13 mouse cellular contexts compared by ENCODE assay signal in genomic region chr5:20056074-20056842, GRCm38 (mm10).
A peak's percentile ranks its signal among the peaks of the same experiment; 100 is the strongest.
DNase-seq lines count a peak whose midpoint lies in the region; ATAC-seq lines count a peak whose summit lies in the region.
"Had no signal": no experiment of that assay in that cellular context is flagged by ENCODE, and none has a peak within 500 bp of the region (broad histone marks: within the 10 kb centered on the region; RNA-seq: fewer than 3 reads in every experiment).

No protein-coding gene starts in this region.

- no peaks in the 10 kb centered on the region for H3K9me3 ChIP-seq in kidney, embryonic 15.5 days (replicated peaks)
- no peaks in the 10 kb centered on the region for H3K9me3 ChIP-seq in embryonic facial prominence, embryonic 13.5 days
- no peaks in the 10 kb centered on the region for H3K9me3 ChIP-seq in limb, embryonic 10.5 days (replicated peaks)
- H3K9me3 ChIP-seq: hindbrain, embryonic 15.5 days had no signal

- H3K27me3 ChIP-seq in kidney, embryonic 15.5 days: no peaks in the 10 kb centered on the region
- no peaks in the 10 kb centered on the region for H3K27me3 ChIP-seq in embryonic facial prominence, embryonic 13.5 days
- H3K27me3 ChIP-seq in limb, embryonic 10.5 days (ENCODE audit: low read depth, poor library complexity, severe bottlenecking): no peaks in the 10 kb centered on the region
- H3K27me3 ChIP-seq: hindbrain, embryonic 15.5 days had no signal

- ATAC-seq in kidney, embryonic 15.5 days (replicated peaks; ENCODE audit: low FRiP score): peak; percentile 86
- ATAC-seq in embryonic facial prominence, embryonic 13.5 days (ENCODE audit: insufficient number of reproducible peaks, insufficient read depth, low FRiP score, low TSS enrichment, low read depth): peak; percentile 70

- H3K4me3 ChIP-seq in kidney, embryonic 15.5 days (replicated peaks): no peak overlapping the region
- no peak overlapping the region for H3K4me3 ChIP-seq in embryonic facial prominence, embryonic 13.5 days
- no peak overlapping the region for H3K4me3 ChIP-seq in limb, embryonic 10.5 days
- H3K4me3 ChIP-seq: hindbrain, embryonic 15.5 days had no signal

- H3K9ac ChIP-seq in kidney, embryonic 15.5 days: no peak overlapping the region
- no peak overlapping the region for H3K9ac ChIP-seq in embryonic facial prominence, embryonic 13.5 days
- H3K9ac ChIP-seq: hindbrain, embryonic 15.5 days had no signal

- H3K36me3 ChIP-seq in kidney, embryonic 15.5 days: no peaks in the 10 kb centered on the region
- H3K36me3 ChIP-seq in embryonic facial prominence, embryonic 13.5 days: no peaks in the 10 kb centered on the region
- H3K36me3 ChIP-seq in limb, embryonic 10.5 days: no peaks in the 10 kb centered on the region
- H3K36me3 ChIP-seq: hindbrain, embryonic 15.5 days had no signal

- H3K4me1 ChIP-seq in kidney, embryonic 15.5 days: peaks cover 4% of the 10 kb centered on the region; the same call in 1 of the 2 replicates
- peaks cover 7% of the 10 kb centered on the region; the same call in 1 of the 2 replicates for H3K4me1 ChIP-seq in embryonic facial prominence, embryonic 13.5 days
- peaks cover 12% of the 10 kb centered on the region for H3K4me1 ChIP-seq in limb, embryonic 10.5 days
- H3K4me1 ChIP-seq: hindbrain, embryonic 15.5 days had no signal

- 0 out of 2 replicates have a peak overlapping the region, but pooled peaks have one; percentile 22 for H3K27ac ChIP-seq in kidney, embryonic 15.5 days
- no peak overlapping the region; the same call in 1 of the 2 replicates for H3K27ac ChIP-seq in embryonic facial prominence, embryonic 13.5 days
- no peak overlapping the region for H3K27ac ChIP-seq in limb, embryonic 10.5 days
- H3K27ac ChIP-seq: hindbrain, embryonic 15.5 days had no signal

- DNase-seq in kidney, adult 18-20 months: no peak
- peak; percentile 66 for DNase-seq in embryo, embryonic 10 days (ENCODE audit: low spot score)
- DNase-seq in limb, embryonic 10.5 days (ENCODE audit: low spot score): peak; percentile 41
- no peak for DNase-seq in adrenal gland, postnatal 10 days
- DNase-seq in frontal cortex, postnatal 14 days (ENCODE audit: low spot score in 2 of 2): no peak
- no peak for DNase-seq in right cerebral cortex, postnatal 25 days
- DNase-seq: cerebellum, postnatal 36 days; lung, postnatal 4 days; right cerebral cortex, postnatal 4 days had no signal

- WGBS in kidney, embryonic 15.5 days: 20% methylated on average over 5 of the region's 5 CpGs
- 26% methylated on average over 5 of the region's 5 CpGs for WGBS in embryonic facial prominence, embryonic 13.5 days
- WGBS in limb, embryonic 10.5 days: 26% methylated on average over 5 of the region's 5 CpGs

- H3K4me2 ChIP-seq in kidney, embryonic 15.5 days: no peak overlapping the region
- no peak overlapping the region for H3K4me2 ChIP-seq in embryonic facial prominence, embryonic 13.5 days
- H3K4me2 ChIP-seq: heart, embryonic 11.5 days; hindbrain, embryonic 15.5 days had no signal

Comparison
In these comparisons a context has a peak if more than half of its experiments do, and no peak if none do; other contexts are left out.
1. DNase-seq: peak in embryo, embryonic 10 days (single experiment) and limb, embryonic 10.5 days (single experiment); none in kidney, adult 18-20 months (single experiment), adrenal gland, postnatal 10 days (single experiment), frontal cortex, postnatal 14 days (0 of 2) and right cerebral cortex, postnatal 25 days (single experiment).